Mouse (Mus musculus): ENCODE data around the gene Rai1. TPM values are rescaled to one million over a fixed set of nuclear protein-coding genes. Genes with fewer than 3 reads are reported as not detected.

Gene Rai1
- polyA plus RNA-seq, 1 experiment, result 35.1 TPM

DNA sequence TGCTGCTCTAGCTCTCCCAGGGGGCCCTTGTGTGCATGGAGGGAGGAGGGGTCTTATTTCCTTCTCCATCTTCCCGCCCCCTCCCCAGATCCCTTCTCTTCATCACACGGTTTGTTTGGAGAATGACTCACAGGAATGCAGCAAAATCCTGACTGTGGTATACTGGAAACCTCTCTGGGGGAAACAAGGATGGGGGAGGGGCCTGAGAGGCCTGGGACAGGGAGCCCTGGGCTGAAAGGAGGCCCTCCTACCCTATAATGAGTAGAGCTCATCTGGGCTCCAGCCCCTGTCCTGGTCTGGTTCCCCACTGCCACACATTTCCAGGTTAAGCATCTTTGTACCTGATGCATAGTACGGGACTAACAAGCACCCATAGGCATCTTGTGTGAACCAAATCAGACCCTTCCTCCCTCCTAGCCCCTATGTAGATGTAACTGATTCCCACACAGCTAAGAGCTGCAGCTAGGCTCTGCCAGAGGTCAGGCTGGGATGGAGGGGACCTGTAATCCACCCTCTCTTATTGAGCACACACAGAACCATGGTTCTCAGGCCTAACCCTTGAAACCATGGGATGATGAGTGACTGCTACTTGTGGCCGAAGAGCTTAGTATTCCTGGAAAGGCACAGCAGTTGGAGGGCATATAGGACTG is 23.2 kb downstream of the Rai1 start:
- DNase-seq (ENCODE audit: low spot score), result no peak

DNA sequence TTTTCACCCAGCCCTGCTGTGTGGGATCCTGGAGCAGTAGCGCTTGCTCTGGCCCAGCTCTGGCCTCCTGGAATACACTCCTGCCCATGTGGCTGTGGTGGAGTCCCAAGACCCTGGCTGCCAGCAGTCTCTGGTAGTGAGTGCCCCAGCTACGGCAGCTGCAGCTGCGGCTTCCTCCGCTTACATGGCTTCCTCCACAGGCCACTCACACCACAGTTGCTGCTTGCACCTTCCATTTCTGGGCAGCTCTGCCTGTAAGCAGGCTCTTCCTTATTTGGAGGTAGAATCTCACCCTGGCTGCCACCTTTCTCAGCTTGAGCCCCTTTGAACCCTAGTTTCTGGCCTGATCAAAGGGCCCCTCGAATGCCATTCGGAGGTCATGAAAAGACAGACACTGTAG is 25.7 kb downstream of the Rai1 start:
- DNase-seq (ENCODE audit: low spot score), result no peak

DNA sequence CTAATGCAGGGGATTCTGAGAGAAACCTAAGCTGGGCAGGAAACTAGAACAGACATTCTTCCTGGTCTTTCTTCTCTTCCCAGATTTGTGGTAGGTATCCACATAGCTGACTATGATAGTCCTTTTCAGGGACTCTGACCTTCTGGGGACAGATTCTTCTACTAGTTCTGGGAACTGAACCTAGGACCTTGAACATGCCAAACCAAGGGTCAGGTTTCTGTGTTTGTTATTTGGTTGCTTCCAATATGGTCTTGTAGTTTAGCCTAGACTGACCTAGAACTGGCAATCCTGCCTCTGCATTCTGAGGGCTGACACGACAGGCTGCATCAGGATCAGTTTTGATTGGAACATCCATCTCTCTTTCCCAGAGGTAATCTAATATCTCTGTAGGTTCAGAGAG is 27.2 kb downstream of the Rai1 start:
- DNase-seq (ENCODE audit: low spot score), result no peak

DNA sequence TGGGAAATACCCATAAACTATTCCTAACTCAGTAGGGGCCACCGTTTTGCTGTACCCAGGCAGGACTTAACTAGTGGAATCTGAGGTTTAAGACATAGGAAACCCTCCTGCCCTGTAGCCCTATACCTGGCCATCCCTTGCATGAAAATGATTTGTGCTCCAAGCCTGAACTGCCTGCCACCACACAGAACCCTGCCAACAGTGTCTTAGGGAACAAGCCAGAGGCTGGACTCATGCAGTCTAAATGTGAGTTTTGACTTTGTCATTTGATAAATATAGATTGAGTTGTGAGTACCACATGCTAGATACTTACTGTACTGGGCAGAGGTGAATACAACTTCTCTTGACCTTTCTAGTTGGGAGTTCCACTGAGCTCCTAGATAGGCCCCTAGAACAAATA is 31.7 kb downstream of the Rai1 start:
- no peak for DNase-seq (ENCODE audit: low spot score)

DNA sequence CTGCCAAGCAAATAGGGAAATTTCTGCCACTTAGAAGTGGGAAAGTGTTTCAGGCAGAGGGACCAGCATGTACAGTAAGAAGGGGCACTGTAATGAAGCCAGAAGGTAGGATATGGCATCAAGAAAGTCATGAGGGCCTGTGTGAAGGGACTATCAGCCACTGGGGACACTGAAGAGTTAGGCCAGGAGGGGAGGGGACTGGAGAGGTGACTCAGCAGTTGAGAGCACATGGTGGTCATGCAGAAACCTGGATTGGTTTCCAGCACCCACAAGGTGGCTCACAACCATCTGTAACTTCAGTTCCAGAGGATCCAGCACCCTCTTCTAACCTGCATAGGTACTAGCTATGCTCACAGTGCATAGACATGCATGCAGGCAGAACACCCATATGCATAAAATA is 32.4 kb downstream of the Rai1 start:
- no peak for DNase-seq (ENCODE audit: low spot score)

DNA sequence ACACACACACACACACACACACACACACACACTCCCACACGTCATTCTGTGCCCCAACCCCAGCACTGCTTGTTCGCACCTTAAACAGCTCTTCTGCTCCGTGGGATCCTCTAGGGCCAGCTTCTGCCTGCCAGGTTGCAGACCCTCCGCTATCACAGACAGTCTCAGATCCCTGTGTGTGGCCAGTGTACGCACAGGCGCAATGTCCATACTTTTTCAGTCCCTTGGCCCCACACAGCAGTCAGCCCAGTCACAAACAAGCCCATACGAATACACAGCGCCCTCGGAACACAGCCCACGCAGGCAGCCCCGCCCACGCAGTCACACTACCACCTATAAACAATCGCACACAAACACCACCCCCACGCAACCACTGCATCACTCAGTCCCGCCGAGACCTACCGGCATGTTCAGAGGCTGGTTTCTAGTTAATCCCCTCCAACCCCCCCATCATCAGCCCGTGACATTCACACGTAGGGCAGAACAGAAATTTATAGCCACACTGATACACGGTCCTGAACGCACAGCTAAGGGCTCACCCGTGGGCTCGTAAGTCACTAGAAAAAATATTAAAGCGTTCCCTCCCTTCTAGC is 34.4 kb downstream of the Rai1 start:
- DNase-seq (ENCODE audit: low spot score), result no peak

DNA sequence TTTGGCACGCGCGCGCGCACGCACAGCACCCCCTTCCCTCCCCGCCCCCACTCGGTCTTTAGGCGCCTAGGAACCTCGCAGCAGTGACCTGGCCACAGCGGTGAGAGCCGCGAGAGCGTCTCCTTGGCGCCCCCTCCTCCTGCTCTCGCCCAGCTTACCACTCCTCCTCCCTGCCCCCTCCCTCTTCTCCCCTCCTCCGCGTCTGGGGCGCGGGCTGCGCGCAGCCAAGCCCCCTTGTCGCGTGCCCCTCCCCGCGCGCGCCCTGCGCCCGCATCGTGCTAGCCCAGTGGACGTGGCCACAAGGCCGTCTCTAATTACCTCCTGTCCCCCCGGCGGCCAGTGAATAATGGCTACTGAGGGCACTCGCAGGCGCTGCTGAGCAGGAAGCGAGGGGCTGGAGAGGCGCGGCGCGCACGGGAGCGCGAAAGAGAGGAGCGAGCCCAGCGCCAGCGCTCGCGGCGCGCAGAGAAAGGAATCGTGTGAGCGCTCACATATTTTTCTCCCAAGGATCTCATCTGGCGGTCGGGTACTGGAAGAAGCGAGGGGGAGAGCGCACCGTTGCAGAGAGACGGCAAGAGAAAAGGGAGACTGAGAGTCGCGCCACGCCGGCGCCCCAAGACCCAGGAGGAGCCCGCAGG is 35.0 kb downstream of the Rai1 start:
- peak; percentile 55 for DNase-seq (ENCODE audit: low spot score)

DNA sequence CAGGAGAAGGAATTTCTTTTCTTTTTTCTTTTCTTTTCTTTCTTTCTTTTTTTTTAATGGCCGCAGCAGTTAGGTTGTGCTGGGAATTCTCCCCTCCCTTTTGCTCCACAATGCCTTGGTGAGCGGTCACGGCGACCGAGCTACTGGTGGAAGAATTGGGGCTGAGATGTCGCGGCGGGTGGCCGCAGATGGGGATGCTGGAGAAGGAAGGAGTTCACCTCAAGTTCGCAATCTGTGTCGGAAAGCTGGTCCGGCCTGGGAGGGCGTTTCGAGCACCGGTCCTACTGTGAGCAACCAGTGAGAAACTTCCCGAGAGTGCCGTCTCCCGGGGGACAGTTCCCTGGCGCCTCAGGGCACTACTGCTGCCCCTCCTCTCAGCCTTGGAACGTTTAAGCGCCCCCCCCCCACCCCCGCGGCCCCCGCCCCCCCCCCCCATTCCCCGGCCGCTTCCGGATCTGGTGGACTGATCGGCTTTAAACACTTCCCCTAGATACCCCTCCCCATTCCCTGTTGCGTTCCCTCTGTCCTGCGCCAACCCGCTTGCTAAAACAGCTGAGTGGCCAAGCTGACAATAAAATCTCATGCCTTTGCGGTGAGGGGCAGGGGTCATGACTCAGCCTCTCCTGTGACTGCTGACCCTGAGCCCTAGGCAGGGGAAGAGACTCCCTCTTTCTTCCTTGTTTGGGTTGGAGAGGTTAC is 35.9 kb downstream of the Rai1 start:
- DNase-seq (ENCODE audit: low spot score), result no peak

DNA sequence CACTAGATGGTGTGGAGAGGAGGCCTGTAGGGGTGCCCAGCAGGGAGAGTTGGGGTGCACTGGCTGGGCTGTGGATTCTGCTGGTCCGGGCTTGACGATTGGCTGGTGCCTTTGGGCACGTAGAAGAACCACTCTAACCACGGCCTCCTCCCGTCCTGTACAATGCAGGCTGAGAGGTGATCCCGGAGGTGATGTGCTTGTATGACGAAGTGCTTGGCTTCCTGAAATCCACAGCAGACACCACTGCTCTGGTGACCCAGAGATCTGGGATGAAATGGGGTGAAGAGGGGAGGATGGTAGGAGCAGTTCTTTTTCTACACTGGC is 36.4 kb downstream of the Rai1 start:
- no peak for DNase-seq (ENCODE audit: low spot score)

DNA sequence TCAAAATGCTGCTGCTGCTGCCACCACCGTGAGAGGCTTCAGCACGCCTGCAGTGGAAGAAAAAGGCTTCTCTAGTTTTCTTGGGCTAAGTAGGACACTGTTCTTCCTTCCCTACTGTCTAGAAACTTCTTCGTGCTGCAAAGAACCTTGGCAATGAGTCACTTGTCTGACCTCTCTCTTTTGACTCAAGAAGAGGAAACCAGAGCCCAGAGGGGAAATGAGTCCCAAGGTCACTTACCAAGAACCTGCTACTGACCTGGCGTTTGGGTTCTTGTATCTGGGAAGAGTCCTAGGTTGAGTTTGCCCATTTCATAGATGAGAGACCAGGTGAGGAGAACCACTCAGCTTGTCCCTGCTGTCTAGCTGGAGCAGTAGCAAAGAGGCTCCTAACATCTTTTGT is 38.3 kb downstream of the Rai1 start:
- DNase-seq (ENCODE audit: low spot score), result no peak

DNA sequence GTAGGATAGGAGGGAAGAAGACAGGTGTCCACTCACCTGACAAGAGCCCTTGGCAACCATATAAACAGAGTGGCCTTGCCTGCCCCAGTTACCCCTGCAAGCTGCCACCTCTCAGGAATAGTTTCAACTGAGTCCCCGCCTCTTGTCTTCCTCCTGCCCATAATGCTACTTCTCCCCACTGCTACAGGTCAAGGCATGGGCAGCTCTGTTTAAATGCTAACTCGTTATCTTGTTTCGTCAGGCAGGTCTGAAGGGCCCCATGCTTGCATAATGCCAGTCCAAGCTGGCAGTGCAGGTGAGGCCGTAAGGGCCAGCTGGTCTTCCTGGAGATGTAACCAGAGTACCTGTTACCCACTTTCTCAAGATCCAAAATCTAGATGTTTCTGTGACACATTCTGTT is 41.4 kb downstream of the Rai1 start:
- DNase-seq (ENCODE audit: low spot score), result no peak

DNA sequence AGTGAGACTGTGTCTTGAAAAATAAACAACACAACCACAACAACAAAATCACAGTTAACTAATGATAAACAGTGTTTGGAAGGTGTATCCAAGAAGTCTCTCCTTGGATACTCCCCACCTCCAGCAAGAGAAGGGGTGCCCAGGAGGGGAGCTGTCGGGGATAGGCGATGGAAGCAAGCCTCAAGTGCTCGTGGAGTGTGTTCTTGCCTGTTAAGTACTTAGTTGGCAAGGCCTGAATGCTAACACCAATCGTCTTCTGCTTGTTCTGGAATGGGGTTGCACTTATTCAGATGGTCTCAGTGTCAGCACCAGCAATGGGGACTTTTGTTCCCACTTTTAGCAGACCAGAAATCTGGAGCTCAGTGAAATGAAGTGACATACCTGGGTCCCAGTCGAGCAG is 43.8 kb downstream of the Rai1 start:
- DNase-seq (ENCODE audit: low spot score), result no peak

DNA sequence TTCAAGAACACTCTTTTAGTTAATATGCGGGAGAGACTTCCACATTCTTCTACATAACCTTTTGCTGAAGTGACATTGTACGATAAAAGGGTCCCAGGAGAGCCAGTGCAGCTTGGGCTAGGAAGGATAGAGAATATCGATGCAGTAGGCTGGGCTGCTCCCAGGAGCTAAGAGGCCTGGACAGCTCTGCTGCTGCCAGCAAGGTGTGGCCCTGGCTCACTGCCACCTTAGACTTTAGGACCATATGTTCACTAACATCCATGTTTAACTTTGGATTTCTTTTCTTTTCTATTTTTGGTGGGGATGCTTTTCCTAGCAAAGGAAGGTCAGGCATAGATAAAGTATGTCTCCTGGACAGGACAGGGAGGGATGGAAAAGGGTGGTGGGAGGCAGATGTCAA is 44.3 kb downstream of the Rai1 start:
- no peak for DNase-seq (ENCODE audit: low spot score)

DNA sequence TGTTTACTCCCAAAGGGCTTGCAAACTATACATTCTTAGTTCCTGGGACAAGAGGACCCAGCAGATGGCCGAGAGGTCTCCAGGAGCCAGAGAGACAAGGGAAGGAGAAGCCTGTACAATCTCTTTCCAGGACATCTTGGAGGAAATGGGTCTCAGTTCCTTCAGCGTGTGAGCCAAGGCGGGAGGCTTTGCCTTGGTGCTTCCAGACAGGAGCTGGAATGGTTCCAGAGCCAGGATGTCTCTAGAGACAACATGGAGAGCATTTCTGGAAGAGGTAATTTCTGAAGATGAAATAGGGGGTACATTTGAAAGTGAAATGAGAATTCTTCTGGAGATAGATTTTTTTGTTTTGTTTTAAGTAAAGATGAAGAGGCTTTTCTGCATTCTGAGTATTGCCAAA is 45.9 kb downstream of the Rai1 start:
- DNase-seq (ENCODE audit: low spot score), result no peak

DNA sequence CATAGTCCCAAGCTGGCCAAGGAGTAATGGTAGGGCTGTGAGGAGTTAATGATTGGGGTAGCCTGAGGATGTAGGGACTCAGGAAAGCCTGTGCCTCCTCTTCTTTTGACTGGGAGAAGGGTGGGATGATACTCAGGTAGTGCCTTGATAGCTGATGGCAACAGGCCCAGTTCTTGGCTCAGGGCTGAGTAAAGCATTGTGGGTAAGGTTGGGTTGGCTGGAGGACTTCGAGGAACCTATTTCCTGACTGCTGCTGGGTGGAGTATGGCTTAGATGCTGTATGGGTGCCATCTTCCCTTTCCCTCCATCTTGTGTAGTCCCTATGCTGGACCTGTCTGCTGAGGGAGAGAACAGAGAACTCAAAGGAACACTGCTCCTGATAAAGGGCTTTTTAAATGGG is 47.5 kb downstream of the Rai1 start:
- no peak for DNase-seq (ENCODE audit: low spot score)

DNA sequence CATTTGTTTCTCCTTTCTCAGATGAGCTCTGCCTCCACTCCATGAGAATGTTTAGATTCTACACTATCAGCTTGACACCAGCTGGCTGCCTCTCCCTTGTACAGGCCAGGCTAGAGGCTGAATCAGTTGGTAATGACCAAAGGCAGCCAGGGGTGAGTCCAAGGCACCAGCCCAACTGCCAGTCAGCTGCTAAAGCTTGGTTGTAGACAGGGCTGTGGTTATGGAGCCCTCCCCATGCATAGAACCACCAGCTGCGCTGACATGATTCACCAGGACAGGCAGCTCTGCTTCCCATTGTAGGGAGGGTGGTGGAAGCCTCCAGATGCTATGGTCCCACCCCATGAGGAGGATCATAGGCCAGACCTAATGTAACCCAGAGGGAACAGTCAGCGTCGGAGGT is 49.1 kb downstream of the Rai1 start:
- no peak for DNase-seq (ENCODE audit: low spot score)

DNA sequence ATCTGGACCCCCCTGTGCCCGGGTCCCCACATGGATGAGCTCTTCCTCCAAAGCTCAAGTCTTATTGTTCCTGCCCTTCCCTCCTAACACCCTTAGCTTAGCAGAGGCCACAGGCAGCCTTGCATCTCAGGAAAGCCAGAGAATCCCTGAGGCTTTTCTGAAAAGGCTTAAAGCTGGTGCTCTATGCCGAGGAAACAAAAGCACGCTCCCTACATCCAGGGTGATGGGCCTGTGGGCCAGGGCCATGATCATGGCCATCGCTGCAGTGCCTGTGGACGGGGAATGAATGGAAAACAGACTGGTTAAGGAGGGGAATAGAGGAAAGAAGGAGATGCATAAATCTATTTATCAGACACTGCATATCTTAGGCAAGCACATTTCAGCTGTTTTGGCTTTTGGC is 50.9 kb downstream of the Rai1 start:
- DNase-seq (ENCODE audit: low spot score), result no peak

DNA sequence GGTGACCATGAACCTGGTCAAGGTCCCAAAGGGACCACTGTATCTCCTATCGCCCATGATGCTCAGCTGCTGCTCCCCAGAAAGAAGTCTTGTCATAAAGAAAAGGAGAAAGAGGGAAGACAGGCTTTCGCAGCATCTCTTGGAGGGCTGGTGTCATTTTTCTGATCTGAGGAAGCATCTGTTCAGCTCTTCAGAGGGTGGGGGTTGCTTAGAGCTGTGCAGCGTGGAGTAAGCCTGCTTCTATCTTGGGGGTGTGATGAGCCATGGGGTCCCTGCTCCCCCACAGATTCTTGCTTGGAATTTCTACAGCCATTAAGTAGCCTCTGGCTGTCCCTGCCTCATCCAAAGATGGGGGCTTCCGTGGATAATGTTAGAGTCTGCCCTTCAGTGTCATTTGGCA is 53.5 kb downstream of the Rai1 start:
- no peak for DNase-seq (ENCODE audit: low spot score)

DNA sequence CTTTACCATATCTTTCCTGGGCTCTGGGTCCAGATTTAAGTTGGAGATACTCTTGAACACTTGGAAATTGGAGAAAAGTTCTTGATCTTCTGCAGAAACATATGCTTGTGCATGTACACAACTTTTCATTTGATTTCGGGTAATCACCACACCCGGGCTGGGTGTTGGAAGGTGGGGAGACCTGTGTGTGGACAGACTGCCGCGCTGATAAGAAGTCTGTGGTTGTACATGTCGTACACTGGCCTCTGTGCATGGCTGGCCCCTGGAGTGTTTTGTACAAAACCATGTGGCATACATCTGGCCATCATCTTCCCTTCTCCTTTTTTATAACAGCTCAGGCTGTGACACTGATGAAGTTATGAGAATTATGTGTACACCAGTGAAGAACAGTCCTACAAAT is 55.1 kb downstream of the Rai1 start:
- no peak for DNase-seq (ENCODE audit: low spot score)

DNA sequence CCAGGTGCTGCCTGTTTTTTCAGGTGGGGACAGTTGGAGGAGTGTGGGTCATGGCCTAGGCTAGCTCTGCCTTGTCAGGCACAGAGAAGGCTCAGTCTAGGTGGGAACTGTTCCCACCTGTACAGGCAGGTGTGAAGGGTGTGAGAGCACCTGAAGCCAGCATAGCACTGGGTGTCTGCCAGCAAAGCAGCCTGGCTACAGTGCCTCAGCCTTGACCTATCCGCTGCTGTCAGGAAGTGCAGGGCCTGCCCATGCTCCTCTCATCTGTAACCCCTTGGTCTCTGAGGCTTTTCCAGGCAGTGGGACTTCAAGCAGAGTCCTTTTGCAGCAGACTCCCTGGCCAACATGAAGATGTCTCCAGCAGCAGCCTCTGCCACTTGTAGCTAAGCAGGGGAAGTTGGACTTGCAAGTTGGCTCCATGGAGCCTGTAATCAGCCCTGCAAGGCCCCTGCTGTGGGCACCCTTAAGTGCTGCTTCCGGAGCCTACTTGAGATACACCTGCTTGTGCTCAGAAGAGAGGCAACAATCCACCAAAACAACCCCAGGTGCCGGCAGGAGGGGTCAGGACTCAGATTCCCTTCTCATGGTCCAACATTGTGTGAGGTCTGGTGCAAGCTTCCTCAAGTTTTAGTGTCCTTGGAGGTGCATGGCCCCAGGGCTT is 55.8 kb downstream of the Rai1 start:
- DNase-seq (ENCODE audit: low spot score), result no peak

DNA sequence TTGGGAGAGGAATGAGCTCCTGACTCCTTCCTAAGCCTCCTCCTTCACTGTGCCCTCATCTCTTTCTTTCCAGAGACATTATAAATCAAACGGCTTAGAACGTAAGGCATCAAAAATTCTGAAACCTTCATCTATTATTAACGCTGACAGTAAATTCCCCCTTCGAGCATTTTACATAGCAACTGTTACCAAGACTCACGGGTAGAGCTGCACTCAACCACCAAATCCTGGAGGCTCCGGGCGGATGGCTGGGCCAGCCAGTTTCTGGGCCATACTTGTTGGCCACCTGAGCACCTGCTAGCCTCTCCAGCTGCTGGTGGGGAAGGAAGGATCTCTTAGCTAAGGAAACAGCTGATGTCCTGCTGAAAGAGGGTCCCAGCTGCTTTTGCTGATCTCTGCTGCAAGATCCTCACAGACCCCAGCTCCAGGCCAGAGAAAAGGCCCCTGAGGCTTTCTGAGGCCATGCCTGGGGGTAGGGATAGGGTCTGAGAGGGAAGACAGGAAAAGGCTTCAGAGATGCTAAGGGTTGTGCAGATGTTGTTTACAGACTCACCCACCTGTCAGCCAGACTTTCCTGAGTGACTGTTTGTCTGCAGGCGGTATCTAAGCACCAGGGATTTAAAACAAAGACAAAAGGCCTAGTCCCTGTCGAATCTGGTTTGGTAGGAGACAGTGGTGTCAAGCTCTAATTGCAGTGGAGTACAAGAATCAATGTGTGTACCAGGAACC is 56.5 kb downstream of the Rai1 start:
- no peak for DNase-seq (ENCODE audit: low spot score)

DNA sequence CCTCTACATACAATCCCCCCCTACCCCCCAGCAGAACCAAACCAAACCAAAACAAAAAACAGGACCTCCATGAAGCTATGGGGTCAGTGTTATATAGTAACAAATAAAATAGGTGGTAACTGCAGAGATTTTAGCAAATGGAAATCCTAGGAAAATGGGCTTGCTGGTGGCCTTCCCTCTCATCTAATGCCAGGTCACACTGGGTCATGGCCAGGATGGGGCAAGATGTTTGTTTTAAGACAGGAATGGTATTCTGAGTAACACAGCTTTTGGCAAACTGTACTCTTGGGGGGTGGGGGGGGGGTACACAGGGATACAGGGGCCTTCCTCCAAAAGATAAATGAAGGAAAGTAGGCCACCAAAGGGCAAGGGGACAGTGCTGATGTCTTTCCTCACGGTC is 57.7 kb downstream of the Rai1 start:
- no peak for DNase-seq (ENCODE audit: low spot score)
